Mouse (Mus musculus): ENCODE measurements around the gene Aldh16a1. TPM values are rescaled to one million over a fixed set of nuclear protein-coding genes. Genes with fewer than 3 reads are reported as not detected.
A peak's percentile ranks its signal among the peaks of the same experiment; 100 is the strongest.
"Not testable (repeated sequence)": the region's sequence is repeated elsewhere in the genome, so short reads cannot be mapped to it uniquely, and the experiment has no call there.

The Aldh16a1 gene
- polyA plus RNA-seq, 1 experiment from 2014 or later = 41.2 TPM

DNA sequence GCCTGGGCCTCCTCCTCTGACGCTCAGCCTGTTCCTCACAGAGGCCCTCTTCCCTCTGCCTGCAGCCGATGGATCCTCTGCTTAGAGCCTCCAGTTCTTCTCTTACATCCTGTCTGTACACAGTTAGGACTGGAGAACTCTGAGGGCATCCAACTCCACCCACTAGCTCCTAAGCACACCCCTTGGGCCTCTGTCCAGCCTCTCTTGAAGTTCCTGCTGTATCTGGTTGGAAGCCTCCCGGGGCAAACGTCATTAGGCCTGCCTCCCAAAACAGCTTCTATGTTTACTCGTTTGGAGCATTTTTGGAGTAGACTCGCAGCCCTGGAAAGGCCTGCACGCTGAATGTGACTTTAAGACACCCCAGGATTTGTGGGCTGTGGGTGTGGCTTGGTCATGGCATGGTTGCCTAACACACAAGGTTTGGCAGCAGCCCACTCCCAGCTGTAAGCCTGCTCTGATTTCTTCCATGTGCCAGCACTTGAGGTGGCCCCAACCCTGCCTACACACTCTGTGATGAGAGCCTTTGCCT lies 50.7 kb downstream of the Aldh16a1 start, which contains the start of gene Fcgrt:
TSS of gene Fcgrt (minus strand) at position 200 of the 529 bp plus-strand sequence.
- Histone ChIP-seq H3K9me3 (replicated peaks) (no peaks in the 10 kb centered on the region), H3K36me3 (no peaks in the 10 kb centered on the region; the same call in 1 of the 2 replicates), H3K27me3 (replicated peaks) (no peaks in the 10 kb centered on the region), H3K27ac (peak within 1 kb of the TSS; percentile 33), H3K4me3 (peak within 1 kb of the TSS; percentile 26; the same call in 1 of the 2 replicates), H3K9ac (0 out of 2 replicates have a peak within 1 kb of the TSS, but pooled peaks have one; percentile 25), H3K4me1 (peaks cover 28% of the 10 kb centered on the region), H3K4me2 (peak within 1 kb of the TSS; percentile 50)
- ATAC-seq = peak; percentile 63
- WGBS (ENCODE audit: insufficient replicate concordance) = 49% methylated on average over 7 of the region's 7 CpGs

DNA sequence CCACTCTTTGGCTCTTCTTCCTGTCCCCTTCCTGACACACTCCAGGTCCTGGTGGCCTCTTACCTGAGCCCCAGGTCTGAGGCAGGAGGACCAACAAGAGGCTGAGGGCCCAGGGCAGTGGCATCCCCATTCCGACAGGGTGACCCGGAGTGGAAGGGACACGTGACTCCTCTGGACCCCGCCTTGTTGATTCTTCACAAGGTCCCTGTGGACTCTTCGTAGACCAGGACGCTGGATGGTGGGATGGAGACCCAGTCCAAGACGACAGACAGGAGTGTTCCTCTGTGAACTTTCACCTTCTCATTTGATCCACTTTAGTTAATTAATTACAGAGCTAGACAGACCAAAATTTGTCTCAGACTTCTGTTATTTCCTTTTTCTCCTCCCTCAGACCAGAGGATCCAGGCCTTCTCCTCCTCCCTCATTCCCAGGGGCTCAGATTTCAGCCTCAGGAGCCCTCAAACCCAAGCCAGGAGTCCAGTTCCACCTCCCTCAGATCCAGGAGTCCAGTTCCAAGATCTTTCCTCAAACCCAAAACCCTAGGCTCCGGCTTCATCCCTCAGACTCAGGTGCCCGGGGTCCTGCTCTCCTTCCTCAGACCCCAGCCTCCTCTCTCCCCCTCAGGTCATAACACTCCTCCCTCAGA lies 51.3 kb downstream of the Aldh16a1 start:
- Histone ChIP-seq H3K4me1 (peaks cover 28% of the 10 kb centered on the region), H3K27ac (peak overlapping the region; percentile 33; the same call in 1 of the 2 replicates), H3K36me3 (no peaks in the 10 kb centered on the region; the same call in 1 of the 2 replicates), H3K27me3 (replicated peaks) (0 out of 2 replicates have a peak, but pooled peaks cover 3% of the 10 kb centered on the region), H3K9ac (0 out of 2 replicates have a peak overlapping the region, but pooled peaks have one; percentile 25), H3K4me2 (peak overlapping the region; percentile 50), H3K4me3 (peak overlapping the region; percentile 26; the same call in 1 of the 2 replicates), H3K9me3 (replicated peaks) (no peaks in the 10 kb centered on the region)
- 67% methylated on average over 9 of the region's 9 CpGs for WGBS (ENCODE audit: insufficient replicate concordance)
- no peak; the same call in 1 of the 2 replicates for ATAC-seq

DNA sequence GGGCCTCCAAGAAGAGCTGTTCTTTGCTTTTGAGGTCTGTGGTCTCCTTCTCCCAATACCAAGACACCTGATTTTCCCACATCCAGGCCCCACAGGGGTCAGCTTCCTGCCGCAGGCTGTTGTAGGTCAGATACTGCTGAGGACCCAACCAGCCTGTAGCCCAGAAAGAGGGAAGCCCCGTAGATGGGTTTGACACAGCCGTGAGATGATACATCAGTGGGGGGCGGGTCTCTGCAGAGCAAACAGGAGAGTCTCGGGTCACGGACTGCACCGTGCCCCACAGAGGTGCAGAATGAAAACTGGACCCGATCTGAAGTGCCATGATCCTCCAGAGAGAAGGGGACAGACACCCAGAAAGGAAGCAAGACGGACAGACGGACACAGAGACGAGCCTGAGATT lies 51.9 kb downstream of the Aldh16a1 start:
- Histone ChIP-seq H3K4me3 (no peak overlapping the region), H3K9me3 (replicated peaks) (no peaks in the 10 kb centered on the region), H3K4me1 (peaks cover 30% of the 10 kb centered on the region), H3K27ac (no peak overlapping the region), H3K4me2 (peak overlapping the region; percentile 50), H3K27me3 (replicated peaks) (0 out of 2 replicates have a peak, but pooled peaks cover 3% of the 10 kb centered on the region), H3K9ac (no peak overlapping the region), H3K36me3 (no peaks in the 10 kb centered on the region; the same call in 1 of the 2 replicates)
- WGBS (ENCODE audit: insufficient replicate concordance) = 49% methylated on average over 11 of the region's 11 CpGs
- no peak for ATAC-seq

DNA sequence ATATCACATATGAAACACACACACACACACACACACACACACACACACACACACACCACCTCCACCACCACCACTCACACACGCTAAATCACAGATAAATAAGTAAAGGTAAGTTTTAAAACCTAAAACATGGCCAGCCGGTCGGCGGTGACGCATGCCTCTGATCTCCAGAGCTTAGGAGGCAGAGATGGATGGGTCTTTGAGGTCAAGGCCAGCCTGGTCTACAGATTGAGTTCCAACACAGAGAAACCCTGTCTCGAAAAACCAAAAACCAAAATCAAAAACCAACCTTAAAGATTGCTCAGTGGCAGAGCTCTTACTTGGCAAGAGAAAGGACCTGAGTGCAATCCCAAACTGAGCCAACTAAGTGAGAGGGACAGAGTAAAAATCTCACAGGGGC lies 54.3 kb downstream of the Aldh16a1 start:
- 85% methylated on average over 6 of the region's 6 CpGs for WGBS (ENCODE audit: insufficient replicate concordance)
- no peaks in the 10 kb centered on the region; the same call in 1 of the 2 replicates for H3K36me3 ChIP-seq

DNA sequence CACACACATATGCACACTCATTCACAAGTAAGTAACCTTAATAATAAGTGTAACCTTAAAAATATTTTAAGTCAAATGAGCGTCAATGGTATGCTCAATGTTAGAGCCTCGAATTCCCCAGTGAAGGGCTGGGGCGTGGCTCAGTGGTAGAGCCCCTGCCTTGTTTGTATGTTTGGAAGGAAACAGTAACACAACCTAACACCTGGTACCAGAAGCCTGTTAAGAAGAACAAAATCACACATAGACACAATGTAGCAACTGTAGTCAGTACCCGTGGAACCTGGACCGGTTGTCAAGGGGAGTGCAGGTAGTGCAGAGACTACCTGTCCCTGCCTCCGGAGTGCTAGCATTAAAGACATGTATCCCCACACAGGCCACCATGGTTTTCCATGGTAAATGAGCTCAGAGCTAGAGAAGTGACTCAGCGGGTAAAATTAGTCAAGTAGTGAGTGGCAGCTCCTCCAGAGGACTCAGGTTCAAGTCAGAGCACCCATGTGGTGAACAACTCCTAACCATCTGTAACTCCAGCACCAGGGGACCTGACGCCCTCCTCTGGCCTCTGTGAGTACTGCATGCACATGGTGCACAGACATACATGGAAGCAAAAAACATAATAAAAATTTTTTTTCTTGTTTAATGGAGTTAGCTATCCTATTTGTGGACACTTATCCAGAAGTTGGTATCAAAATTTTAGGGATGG lies 55.7 kb downstream of the Aldh16a1 start:
- Histone ChIP-seq H3K27me3 (replicated peaks) (0 out of 2 replicates have a peak, but pooled peaks cover 3% of the 10 kb centered on the region), H3K27ac (no peak overlapping the region), H3K36me3 (no peaks in the 10 kb centered on the region; the same call in 1 of the 2 replicates), H3K9ac (no peak overlapping the region), H3K4me2 (no peak overlapping the region), H3K4me3 (no peak overlapping the region), H3K9me3 (replicated peaks) (no peaks in the 10 kb centered on the region), H3K4me1 (peaks cover 41% of the 10 kb centered on the region)
- ATAC-seq = no peak
- 76% methylated on average over 8 of the region's 8 CpGs for WGBS (ENCODE audit: insufficient replicate concordance)

More for the DNA sequence above, 54.3 kb downstream of the Aldh16a1 start:
- Histone ChIP-seq H3K4me1 (peaks cover 36% of the 10 kb centered on the region), H3K4me2 (no peak overlapping the region), H3K9me3 (replicated peaks) (no peaks in the 10 kb centered on the region), H3K9ac (no peak overlapping the region), H3K27me3 (replicated peaks) (0 out of 2 replicates have a peak, but pooled peaks cover 3% of the 10 kb centered on the region), H3K4me3 (no peak overlapping the region), H3K27ac (no peak overlapping the region)
- ATAC-seq = no peak

DNA sequence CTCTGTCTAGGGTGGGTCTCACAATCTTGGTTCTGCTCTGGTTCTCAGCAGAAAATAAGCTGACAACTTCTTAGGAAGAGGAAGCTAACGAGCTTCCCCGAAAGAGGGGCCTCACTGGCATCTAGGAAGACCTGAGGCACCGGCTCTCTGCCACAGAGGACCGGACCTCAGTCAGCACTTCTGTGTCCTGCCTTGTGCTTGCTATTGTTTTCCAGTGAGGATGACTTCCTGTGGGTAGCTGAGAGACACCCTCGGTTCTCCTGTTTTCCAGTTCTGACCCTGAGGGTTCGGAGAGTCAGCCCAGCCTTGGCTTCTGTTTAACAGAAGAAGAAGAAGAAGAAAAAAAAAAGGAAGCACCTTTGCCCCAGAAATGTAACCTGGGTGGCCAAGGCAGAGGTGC lies 56.9 kb downstream of the Aldh16a1 start:
- H3K9ac ChIP-seq = no peak overlapping the region
- ATAC-seq = peak; percentile 31; the same call in 1 of the 2 replicates
- H3K36me3 ChIP-seq = no peaks in the 10 kb centered on the region; the same call in 1 of the 2 replicates
- H3K9me3 ChIP-seq (replicated peaks) = no peaks in the 10 kb centered on the region
- H3K27ac ChIP-seq = peak overlapping the region; percentile 15; the same call in 1 of the 2 replicates
- H3K4me2 ChIP-seq = no peak overlapping the region
- no peak overlapping the region for H3K4me3 ChIP-seq
- 0 out of 2 replicates have a peak, but pooled peaks cover 3% of the 10 kb centered on the region for H3K27me3 ChIP-seq (replicated peaks)
- peaks cover 45% of the 10 kb centered on the region for H3K4me1 ChIP-seq
- WGBS (ENCODE audit: insufficient replicate concordance) = 26% methylated on average over 6 of the region's 6 CpGs

DNA sequence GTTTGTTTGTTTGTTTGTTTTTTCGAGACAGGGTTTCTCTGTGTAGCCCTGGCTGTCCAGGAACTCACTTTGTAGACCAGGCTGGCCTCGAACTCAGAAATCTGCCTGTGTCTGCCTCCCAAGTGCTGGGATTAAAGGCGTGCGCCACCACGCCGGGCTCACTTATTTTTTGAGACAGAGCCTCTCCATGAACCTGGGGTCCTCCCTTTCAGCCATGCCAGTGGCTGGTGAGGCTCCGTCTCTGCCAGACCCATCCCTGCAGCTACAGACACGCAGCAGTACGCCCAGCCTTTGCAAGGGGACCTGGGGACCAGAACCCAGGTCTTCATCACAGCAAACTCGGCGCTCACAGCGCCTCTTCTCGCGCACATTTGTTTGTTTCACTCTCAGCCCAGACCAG lies 58.4 kb downstream of the Aldh16a1 start:
- peaks cover 50% of the 10 kb centered on the region for H3K4me1 ChIP-seq
- H3K27me3 ChIP-seq (replicated peaks); H3K36me3 ChIP-seq; H3K4me2 ChIP-seq; H3K4me3 ChIP-seq; H3K27ac ChIP-seq; H3K9me3 ChIP-seq (replicated peaks); H3K9ac ChIP-seq; ATAC-seq: not testable (repeated sequence)
- WGBS (ENCODE audit: insufficient replicate concordance) = 83% methylated on average over 14 of the region's 14 CpGs

DNA sequence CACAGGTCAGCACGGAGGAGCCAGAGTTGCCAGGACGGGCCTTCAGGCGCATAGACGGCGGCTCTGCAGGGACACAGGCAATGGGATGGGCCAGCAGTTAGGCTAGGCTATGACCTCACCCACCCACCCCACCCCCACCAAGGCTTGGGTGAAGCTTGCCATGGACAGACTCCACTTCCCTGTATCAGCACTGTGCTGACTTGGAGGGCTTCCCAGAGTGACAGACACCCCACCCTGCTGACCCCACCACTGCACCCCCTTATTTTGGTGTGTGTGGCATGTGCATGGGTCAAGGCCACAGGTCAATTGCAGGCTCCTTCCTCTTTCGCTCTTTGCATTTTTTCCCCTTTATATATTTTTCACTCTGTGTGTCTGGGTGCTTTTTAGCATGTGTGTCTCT lies 59.0 kb downstream of the Aldh16a1 start:
- Histone ChIP-seq H3K4me2 (no peak overlapping the region), H3K27me3 (replicated peaks) (0 out of 2 replicates have a peak, but pooled peaks cover 3% of the 10 kb centered on the region), H3K4me3 (no peak overlapping the region), H3K36me3 (no peaks in the 10 kb centered on the region; the same call in 1 of the 2 replicates), H3K27ac (no peak overlapping the region), H3K9ac (no peak overlapping the region), H3K9me3 (replicated peaks) (no peaks in the 10 kb centered on the region), H3K4me1 (peaks cover 56% of the 10 kb centered on the region)
- 56% methylated on average over 6 of the region's 6 CpGs for WGBS (ENCODE audit: insufficient replicate concordance)
- no peak for ATAC-seq

DNA sequence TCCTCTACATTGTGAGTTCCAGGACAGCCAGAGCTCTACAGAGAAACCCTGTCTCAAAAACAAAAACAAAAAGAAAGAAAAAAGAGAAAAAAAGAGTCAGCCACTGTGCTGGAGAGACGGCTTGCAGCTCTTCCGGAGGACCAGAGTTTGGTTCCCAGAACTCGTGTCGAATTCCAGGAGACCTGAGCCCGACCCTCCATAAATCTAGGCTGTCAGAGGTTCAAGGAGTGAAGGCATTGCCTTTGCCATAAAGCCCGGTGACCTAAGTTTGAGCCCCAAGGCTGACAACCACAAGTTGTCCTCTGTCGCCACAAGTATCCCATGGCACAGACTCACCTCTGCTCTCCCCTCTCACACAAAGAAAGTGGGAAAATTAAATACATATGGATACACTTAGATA lies 60.3 kb downstream of the Aldh16a1 start:
- Histone ChIP-seq H3K27ac (peak overlapping the region; percentile 7; the same call in 1 of the 2 replicates), H3K4me1 (peaks cover 63% of the 10 kb centered on the region), H3K9ac (no peak overlapping the region), H3K4me3 (no peak overlapping the region), H3K9me3 (replicated peaks) (no peaks in the 10 kb centered on the region), H3K36me3 (no peaks in the 10 kb centered on the region; the same call in 1 of the 2 replicates), H3K27me3 (replicated peaks) (0 out of 2 replicates have a peak, but pooled peaks cover 3% of the 10 kb centered on the region), H3K4me2 (no peak overlapping the region; the same call in 1 of the 2 replicates)
- ATAC-seq = no peak
- WGBS (ENCODE audit: insufficient replicate concordance) = 55% methylated on average over 7 of the region's 7 CpGs

DNA sequence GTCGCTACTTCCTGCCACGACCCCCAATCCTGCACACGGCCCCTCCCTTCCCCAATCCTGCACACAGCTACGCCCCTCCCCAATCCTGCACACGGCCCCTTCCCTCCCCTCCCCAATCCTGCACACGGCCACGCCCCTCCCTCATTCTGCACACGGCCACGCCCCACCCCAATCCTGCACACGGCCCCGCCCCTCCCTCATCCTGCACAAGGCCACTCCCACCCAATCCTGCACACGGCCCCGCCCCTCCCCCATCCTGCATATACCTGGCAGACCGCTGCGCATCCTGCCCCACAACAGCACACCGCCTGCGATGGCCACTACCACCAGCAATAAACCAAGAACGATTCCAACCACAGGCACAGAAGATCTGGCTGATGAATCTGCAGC lies 60.9 kb downstream of the Aldh16a1 start:
- H3K4me2 ChIP-seq = peak overlapping the region; percentile 82
- H3K4me1 ChIP-seq = peaks cover 66% of the 10 kb centered on the region
- ATAC-seq = no peak
- 20% methylated on average over 18 of the region's 18 CpGs for WGBS (ENCODE audit: insufficient replicate concordance)
- H3K4me3 ChIP-seq = no peak overlapping the region
- peaks cover 3% of the 10 kb centered on the region; the same call in 1 of the 2 replicates for H3K36me3 ChIP-seq
- 0 out of 2 replicates have a peak, but pooled peaks cover 1% of the 10 kb centered on the region for H3K27me3 ChIP-seq (replicated peaks)
- peak overlapping the region; percentile 43; the same call in 1 of the 2 replicates for H3K27ac ChIP-seq
- H3K9ac ChIP-seq = no peak overlapping the region
- H3K9me3 ChIP-seq (replicated peaks) = no peaks in the 10 kb centered on the region

DNA sequence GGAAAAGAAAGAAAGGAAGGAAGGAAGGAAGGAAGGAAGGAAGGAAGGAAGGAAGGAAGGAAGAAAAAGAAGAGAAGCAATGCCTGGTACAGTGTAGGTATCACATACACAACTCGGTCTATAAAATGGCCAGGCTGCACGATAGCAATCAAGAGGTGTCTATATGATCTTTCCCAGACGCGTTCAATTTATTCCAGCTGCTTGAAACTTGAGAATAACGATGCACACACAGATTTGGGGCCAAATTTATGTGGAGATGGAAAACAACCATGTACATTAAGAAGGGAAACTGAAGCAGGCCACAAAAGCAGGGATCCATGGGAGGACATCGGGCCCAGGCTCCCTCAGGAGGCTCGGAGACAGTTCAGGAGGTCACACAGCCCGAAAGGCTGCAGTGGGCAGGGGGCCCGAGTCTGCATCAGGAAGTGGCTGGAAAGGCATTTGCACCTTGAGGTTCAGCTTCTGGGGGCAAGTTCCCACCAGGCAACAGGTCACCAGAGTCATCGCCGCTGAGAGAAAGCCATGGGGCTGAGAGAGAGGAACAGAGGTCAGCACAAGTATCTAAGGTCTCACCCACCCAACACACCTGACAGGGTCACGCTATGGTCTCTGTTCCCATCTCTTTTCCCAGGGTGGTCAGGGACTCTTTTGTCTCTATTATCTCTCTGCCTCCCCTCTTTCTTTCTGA lies 61.4 kb downstream of the Aldh16a1 start:
- peaks cover 8% of the 10 kb centered on the region for H3K36me3 ChIP-seq
- H3K27me3 ChIP-seq (replicated peaks) = no peaks in the 10 kb centered on the region
- ATAC-seq = no peak
- 42% methylated on average over 12 of the region's 12 CpGs for WGBS (ENCODE audit: insufficient replicate concordance)
- peak overlapping the region; percentile 82 for H3K4me2 ChIP-seq
- 0 out of 2 replicates have a peak overlapping the region, but pooled peaks have one; percentile 28 for H3K9ac ChIP-seq
- H3K4me1 ChIP-seq = peaks cover 68% of the 10 kb centered on the region
- no peaks in the 10 kb centered on the region for H3K9me3 ChIP-seq (replicated peaks)
- peak overlapping the region; percentile 43; the same call in 1 of the 2 replicates for H3K27ac ChIP-seq
- no peak overlapping the region for H3K4me3 ChIP-seq
